In genomic region chr7:96341479-96341878, GRCm38 (mm10) we compare ENCODE assay signal across 24 mouse cellular contexts.
"Had no signal": no experiment of that assay in that cellular context is flagged by ENCODE, and none has a peak within 500 bp of the region (broad histone marks: within the 10 kb centered on the region; RNA-seq: fewer than 3 reads in every experiment).

No protein-coding gene starts in this region.

- H3K9me3 ChIP-seq: heart, embryonic 13.5 days; heart, embryonic 15.5 days; hindbrain, embryonic 13.5 days; hindbrain, embryonic 15.5 days; limb, embryonic 13.5 days; limb, embryonic 15.5 days; liver, embryonic 12.5 days had no signal

- H3K27me3 ChIP-seq: heart, embryonic 15.5 days; hindbrain, embryonic 13.5 days; hindbrain, embryonic 15.5 days; limb, embryonic 13.5 days; limb, embryonic 15.5 days; liver, embryonic 12.5 days had no signal

- H3K4me3 ChIP-seq: heart, adult 2 months; heart, embryonic 13.5 days; heart, embryonic 15.5 days; hindbrain, embryonic 13.5 days; hindbrain, embryonic 15.5 days; layer of hippocampus, adult 2 months; left cerebral cortex, adult 2 months; limb, embryonic 13.5 days; limb, embryonic 15.5 days; liver, embryonic 12.5 days had no signal

- H3K36me3 ChIP-seq: heart, embryonic 13.5 days; heart, embryonic 15.5 days; hindbrain, embryonic 13.5 days; hindbrain, embryonic 15.5 days; limb, embryonic 13.5 days; limb, embryonic 15.5 days; liver, embryonic 12.5 days had no signal

- H3K4me2 ChIP-seq: heart, embryonic 11.5 days; heart, embryonic 13.5 days; heart, embryonic 15.5 days; hindbrain, embryonic 13.5 days; hindbrain, embryonic 15.5 days; limb, embryonic 13.5 days; limb, embryonic 15.5 days; liver, embryonic 12.5 days had no signal

- DNase-seq: gastrocnemius, postnatal 14 days; gastrocnemius, postnatal 36 days; heart, adult 2 months; heart, postnatal 14 days; heart, postnatal 36 days; kidney, adult 18-20 months; kidney, adult 8-10 months; kidney, postnatal 10 days; kidney, postnatal 25 days; kidney, postnatal 4 days; left cerebral cortex, postnatal 4 days had no signal

- H3K9ac ChIP-seq: heart, embryonic 13.5 days; heart, embryonic 15.5 days; hindbrain, embryonic 13.5 days; hindbrain, embryonic 15.5 days; limb, embryonic 13.5 days; limb, embryonic 15.5 days; liver, embryonic 12.5 days; liver, embryonic 14.5 days had no signal

- ATAC-seq: hindbrain, postnatal 0 days; intestine, postnatal 0 days; liver, embryonic 12.5 days had no signal

- H3K4me1 ChIP-seq: heart, embryonic 13.5 days; heart, embryonic 15.5 days; hindbrain, embryonic 15.5 days; limb, embryonic 13.5 days; limb, embryonic 15.5 days; liver, embryonic 12.5 days had no signal

- H3K27ac ChIP-seq: heart, adult 2 months; heart, embryonic 13.5 days; heart, embryonic 15.5 days; hindbrain, embryonic 13.5 days; hindbrain, embryonic 15.5 days; hindbrain, postnatal 0 days; layer of hippocampus, adult 2 months; left cerebral cortex, adult 2 months; limb, embryonic 13.5 days; limb, embryonic 15.5 days; liver, embryonic 12.5 days; liver, embryonic 14.5 days had no signal
